Mouse (Mus musculus) mouse trophoblast stem cell (cell line): ENCODE data around the gene Slco2b1.
"Not testable (repeated sequence)": the region's sequence is repeated elsewhere in the genome, so short reads cannot be mapped to it uniquely, and the experiment has no call there.

ENCODE experiments used
- in situ Hi-C, 2 experiments: fragments of 300-500 bp; cut with MseI, MboI; formaldehyde crosslinking; loops; 2 replicates in 1 of 2; 3 replicates in 1 of 2; pipeline ENCODE4 v1.15.1; 2025

Slco2b1 gene

DNA sequence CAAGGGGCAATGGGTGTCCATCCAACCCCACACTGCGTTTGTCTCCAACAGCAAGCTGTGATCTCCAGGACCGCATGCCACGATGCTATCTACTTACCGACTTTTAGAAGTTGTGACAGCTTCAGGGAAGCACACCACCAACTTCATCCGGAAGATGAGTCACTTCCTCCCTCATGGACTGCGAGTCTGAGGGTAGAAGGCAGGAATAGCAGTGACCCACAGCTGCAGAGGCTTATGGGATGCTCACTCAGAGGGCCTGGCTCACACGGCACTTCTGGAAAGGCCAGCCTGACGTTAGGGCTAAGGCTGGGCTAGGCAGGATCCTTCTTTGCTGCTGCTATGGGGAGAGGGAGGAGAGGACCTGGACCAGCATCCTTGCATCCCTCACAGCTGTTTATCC, at the start of gene Slco2b1:
Gene Slco2b1, minus strand, starts transcription at position 175 of the 400 bp plus-strand sequence.
- in situ Hi-C loops = no loop called here

DNA sequence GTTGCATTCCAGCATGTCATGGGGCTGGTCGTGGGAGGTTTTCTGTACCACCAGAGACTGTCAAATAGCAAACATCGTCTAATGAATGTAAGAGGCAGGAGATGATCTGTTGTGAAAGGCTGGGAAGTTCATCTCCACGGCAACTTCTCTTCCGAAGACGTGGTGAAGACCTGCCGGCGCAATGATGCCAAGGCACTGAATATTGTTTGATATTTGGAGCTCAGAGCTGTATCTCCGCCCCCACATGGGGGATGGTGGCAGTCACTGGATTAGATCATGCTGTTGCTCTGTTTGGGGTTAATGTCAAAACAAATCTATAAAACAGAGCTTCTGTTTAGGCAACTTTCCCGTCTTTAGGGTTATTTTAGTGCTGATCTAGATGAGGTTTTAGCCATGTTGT, 28.1 kb upstream of the Slco2b1 start:
- in situ Hi-C loops = no loop called here

- in situ Hi-C loops = not testable (repeated sequence)
Observed at GRCm38 (mm10) chr7:99735491-99735890, 24.4 kb upstream of the Slco2b1 start.

DNA sequence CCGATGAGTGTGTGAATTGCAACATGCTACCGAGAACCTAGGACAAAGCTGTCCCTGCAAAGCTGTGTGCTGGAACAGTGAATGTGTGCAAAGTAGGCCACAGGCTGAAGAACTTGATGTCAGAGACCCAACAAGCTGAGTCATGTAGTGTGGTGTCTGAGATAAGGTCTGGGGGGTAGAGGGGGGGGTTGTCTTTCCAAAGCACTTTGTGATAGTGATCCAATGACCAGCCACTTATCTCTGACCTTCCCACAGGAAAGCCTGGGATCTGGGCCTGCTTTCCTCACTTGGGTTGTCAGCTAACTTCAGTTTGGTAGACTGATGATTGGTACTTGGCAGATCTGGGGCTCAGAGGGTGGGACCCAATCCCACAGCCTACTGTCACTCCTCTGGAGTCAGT, 23.5 kb upstream of the Slco2b1 start:
- in situ Hi-C loops = no loop called here

- in situ Hi-C loops = no loop called here
Observed at GRCm38 (mm10) chr7:99729973-99730372, 18.8 kb upstream of the Slco2b1 start, which contains the start of gene Olfr520. Olfr520 (plus strand) TSS chr7:99730273.

GRCm38 (mm10) chr7:99716536-99716935, 5.4 kb upstream of the Slco2b1 start:
- in situ Hi-C loops = no loop called here

DNA sequence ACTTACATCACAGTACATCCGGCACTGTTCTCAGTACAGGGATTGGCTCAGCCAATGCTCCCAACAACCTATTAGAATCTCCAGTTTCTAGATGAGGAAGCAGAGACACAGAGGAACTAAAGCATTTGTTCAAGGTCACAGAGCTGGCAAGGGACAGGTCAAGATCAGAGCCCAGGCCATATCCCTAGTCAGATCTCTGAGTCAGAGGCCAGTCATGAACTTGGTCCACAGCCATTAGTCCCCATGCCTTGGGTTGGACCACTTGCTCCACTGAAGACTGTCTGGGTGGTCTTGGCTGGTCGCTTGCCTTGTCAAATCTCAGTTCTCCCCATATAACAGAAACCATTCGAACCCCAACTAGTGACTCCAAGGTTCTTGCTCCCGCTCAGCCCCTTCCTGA, 1.3 kb upstream of the Slco2b1 start:
- in situ Hi-C loops = no loop called here

DNA sequence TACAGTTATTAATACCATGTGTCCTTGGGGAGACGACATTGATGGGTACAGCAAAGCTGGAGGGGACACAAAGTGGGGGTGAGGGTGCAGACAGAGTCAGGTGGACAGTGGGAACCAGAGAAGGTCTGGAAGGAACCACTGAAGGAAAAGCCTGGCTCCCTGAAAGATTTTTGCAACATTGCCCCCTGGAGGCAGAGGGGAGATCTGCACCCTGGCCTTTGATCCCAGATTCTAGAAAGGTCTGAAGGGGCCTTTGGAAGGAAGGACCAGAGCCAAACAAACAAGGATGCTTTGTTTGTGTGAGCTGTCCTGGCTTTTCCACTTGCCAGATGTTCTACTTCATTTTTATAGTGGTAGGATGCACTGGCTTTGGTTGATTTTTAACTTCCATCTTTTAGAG, 664 bp downstream of the Slco2b1 start:
- in situ Hi-C loops = no loop called here

DNA sequence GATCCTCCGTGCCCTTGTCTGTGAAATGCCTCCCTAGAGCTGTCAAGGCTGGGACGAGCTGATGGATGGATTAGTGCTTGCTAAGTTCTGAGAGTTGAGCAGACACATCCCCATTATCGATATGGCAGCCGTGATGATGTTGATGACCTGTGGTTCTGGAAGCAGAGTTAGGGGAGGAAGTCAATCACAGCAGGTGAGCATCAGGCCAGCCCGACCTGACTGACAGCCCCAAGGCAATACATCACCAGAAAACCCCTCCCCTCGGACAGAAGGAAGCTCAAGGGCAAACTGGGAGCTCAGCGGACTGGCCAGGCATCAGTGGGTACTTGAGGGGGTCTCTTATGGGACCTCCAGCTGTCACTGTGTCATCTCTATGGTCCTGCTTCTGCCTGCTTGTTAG, 1.1 kb downstream of the Slco2b1 start:
- in situ Hi-C loops = no loop called here

- in situ Hi-C loops = no loop called here
Observed at GRCm38 (mm10) chr7:99708750-99709149, 2.4 kb downstream of the Slco2b1 start.

DNA sequence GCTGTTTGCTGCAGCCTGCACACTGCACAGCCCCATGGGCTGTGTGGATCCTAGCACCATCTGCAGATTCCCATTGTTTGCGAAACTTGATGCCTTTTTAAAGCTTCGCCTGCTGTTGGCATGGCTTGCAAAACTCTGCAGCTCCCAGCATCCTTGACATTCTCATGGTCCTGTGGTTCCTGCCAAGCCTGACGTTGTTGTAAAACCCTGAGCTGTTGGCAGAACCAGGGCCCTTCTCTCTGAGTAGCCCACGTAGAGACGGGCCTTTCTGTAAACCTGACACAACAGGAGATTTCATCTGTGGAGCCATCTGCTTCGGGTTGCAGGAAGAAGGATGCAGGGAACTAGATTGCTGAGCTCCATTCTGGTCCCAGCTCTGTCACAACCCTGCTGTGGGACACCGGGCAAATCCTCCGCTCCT, 2.8 kb downstream of the Slco2b1 start:
- in situ Hi-C loops = no loop called here

GRCm38 (mm10) chr7:99707671-99708070, 3.5 kb downstream of the Slco2b1 start:
- in situ Hi-C loops = no loop called here

DNA sequence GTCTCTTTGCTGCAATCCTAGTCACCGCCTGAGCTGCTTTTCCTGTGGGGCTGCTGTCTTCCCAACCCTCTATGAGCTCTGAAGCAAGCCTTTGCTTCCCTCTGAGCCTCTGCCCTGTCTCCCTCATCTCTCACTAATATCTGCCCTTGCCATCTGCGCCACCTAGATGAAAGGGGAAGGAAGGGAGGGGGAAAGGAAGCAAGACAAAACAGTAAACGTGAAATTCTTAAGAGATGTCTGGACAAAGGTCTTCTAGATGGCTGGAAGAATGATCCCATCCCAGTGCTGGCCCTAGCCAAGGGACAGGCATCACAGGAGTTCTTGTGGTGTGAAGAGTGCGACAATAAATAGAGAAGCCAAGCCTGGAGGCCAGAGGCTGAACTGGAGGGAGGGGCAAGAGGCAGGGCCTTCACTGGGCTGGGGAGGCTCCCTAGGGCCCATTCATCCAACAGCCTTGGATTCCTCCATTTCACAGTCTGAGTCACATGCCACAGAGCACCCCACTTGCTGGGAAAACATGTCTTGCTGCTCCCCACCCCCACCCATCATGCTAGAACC, 4.0 kb downstream of the Slco2b1 start:
- in situ Hi-C loops = no loop called here

DNA sequence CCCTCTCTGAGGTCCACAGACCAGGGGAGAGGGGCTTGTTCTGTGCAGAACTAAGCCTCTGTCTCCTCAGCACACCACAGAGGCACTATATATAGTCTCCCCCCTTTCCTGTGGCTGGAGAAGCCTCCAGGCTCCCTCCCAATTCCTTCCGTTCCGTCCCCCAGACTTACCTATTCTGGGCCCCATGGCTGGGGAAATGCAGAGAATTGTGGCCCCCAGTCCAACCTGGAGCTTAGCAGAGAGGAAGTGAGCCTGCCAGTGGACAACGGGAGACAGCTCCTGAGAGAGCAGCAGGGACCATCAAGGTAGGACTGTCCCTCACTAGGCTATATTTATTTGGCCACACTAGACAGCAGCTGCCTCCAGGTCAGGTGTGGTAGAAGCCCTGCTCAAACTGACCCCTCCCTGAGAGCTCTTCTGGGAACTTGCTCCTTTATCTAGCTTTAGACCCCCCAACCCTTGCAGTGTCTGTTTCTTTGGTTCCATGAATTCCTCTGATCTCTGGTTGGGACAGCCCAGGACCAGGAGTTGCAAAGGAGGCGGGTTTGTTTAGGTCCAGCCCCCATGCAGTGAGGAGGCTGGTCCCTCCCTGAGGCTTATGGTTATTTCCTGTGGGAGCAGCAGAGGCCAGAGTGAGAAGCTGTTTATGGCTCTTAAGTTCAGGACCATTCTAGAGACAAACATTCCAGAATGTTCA, 4.7 kb downstream of the Slco2b1 start:
- in situ Hi-C loops = no loop called here

GRCm38 (mm10) chr7:99704736-99705519, 6.2 kb downstream of the Slco2b1 start:
- in situ Hi-C loops = no loop called here

DNA sequence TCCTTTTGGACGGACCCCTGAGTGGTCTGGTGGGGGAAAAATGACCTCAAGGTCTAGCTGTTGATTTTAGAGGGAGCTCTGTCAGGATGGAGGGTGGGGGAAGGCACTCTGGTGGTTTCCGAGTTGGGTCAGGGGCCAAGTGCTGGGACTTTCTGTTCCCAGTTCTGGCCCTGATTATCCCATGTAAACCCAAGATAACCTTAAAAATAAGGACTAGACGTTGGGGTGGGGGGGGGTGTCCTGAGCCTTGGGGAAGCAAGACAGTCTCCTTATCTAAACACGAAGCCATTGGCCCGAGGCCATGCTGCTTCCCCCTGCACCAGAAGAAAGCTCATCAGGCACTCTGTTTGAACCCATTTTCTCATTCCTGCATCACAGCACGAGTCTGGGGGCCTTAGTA, 8.9 kb downstream of the Slco2b1 start:
- in situ Hi-C loops = no loop called here

GRCm38 (mm10) chr7:99700641-99701040, 10.5 kb downstream of the Slco2b1 start:
- in situ Hi-C loops = no loop called here

DNA sequence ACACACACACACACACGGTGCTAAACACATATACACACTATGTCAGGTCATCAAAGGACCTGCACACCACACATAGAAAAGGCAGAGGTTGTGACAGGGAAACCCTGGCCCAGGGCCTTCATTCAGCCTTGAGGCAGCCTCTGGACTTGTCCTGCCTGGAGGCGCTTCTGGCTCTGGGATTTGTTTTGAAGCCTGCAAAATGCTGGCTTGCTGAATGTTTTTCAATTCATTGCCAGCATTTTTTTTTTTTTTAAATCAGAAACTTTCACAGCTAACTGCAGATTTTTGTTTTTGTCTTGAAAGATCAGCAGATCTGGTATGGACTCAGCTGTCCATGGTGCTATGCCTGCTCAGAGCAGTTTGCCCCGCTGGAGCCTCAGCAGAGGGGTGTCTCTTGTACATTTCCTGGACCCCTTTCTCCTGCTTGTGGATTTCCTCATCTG, 11.4 kb downstream of the Slco2b1 start:
- in situ Hi-C loops = no loop called here

DNA sequence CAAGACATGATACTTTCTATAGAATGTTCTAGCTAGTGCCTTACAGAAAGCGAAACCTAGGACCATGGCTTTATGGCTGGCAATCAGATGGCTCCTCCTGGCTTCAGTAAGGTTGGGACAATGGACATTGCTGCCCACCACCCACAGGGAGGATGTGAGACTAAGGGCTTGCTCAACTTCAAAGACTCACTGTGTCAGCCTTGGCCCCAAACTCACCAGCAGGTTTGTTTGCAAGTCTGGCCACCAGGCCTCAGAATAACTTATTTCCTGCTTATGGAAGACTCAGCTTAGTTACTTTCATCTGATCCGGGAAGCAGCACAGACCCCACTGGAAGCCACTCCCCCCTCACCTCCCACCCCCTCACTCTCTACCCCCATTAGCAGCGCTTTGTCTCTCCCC, 12.0 kb downstream of the Slco2b1 start:
- in situ Hi-C loops = no loop called here

DNA sequence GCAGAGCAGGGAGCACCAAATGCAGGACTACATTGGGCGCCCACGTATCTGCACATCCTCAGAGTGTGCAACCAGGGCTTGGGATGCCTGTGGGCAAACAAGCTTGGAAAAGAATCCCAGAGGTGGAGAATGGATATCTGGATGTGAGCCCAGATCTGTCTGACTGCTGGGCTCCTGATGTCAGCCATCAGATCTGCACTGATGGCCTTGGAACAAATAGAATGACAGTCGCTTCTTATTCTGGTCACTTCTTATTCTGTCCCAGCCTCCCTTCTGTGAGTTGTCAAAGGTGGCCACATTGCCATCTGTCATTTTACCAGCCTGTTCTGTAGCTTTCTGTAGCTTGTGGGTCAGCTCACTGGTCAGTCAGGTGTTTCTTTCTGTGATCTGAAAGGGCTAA, 12.6 kb downstream of the Slco2b1 start:
- in situ Hi-C loops = no loop called here

GRCm38 (mm10) chr7:99695471-99696057, 15.6 kb downstream of the Slco2b1 start:
- in situ Hi-C loops = no loop called here

- in situ Hi-C loops = not testable (repeated sequence)
Observed at GRCm38 (mm10) chr7:99694424-99694823, 16.7 kb downstream of the Slco2b1 start.
